Mouse (Mus musculus): Measurements from ENCODE around the gene Atcay.

GRCm38 (mm10) chr10:81261025-81261424, 30.4 kb upstream of the Atcay start:
- TF ChIP-seq POLR2A (IDR thresholded peaks at IDR 0.05; ENCODE audit: low read depth, low read length) (no peak), CTCF (IDR thresholded peaks at IDR 0.05; ENCODE audit: borderline replicate concordance, insufficient read depth, low read length) (no peak)

All from embryonic fibroblast, embryonic 13.5 days (primary cell).